Mouse (Mus musculus) kidney, postnatal 14 days (tissue): ENCODE data around the gene 2010005H15Rik.
A peak's percentile ranks its signal among the peaks of the same experiment; 100 is the strongest.
"Not testable (repeated sequence)": the region's sequence is repeated elsewhere in the genome, so short reads cannot be mapped to it uniquely, and the experiment has no call there.

ENCODE experiments used
- DNase-seq: peaks from one replicate; pipeline ENCODE4 v3.0.0; 2022; ENCODE audit warnings: mixed read lengths

Gene 2010005H15Rik

GRCm38 (mm10) chr16:36221168-36221567 is at the start of gene 2010005H15Rik:
TSS of gene 2010005H15Rik (plus strand) at chr16:36221468.
- DNase-seq: not testable (repeated sequence)

GRCm38 (mm10) chr16:36176108-36176507 is 45.2 kb upstream of the 2010005H15Rik start:
- DNase-seq: no peak

DNA sequence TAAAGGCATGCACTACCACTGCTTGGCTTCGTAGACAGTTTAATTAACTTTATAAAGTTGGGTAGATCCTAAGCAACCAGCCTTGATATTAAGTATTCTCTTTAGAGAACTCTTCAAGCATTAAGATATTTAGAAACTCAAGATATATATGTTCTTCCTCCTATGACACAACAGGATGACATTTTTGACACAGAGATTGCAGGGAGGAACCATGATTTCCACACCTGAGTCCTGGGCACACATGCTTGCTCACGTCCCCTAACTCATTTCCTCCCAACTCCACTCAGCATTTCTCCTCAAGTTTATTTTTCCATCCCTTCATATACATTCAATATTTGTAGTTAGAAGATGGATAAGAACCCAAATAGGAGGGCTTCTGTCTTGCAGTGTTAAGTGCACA is 41.4 kb upstream of the 2010005H15Rik start:
- DNase-seq: no peak

DNA sequence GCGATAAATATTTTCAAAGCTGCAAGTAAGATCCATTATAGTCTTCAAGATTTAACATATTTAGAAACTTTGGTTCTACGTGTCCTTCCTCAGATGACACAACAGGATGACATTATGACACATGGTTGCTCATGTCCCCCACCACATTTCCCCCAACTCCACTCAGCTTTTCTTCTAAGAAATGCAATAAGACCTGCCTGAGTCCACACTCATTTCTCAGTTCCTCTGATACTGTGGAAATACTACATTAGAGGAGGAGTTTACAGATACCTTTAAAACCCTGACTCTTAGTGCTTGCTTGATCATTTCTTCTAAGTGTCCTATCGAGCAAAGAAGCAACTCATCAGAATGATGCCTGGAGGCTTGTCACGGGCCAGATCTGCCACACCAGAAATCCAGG is 37.4 kb upstream of the 2010005H15Rik start, which contains the start of gene Gm5483:
Gene Gm5483 (plus strand): TSS at position 301 of the 400 bp plus-strand sequence.
- DNase-seq: not testable (repeated sequence)

- DNase-seq: no peak
These were observed 22.0 kb upstream of the 2010005H15Rik start for GRCm38 (mm10) chr16:36199226-36199625.

- DNase-seq: peak; percentile 46
These were observed 17.4 kb upstream of the 2010005H15Rik start for GRCm38 (mm10) chr16:36203846-36204245.

DNA sequence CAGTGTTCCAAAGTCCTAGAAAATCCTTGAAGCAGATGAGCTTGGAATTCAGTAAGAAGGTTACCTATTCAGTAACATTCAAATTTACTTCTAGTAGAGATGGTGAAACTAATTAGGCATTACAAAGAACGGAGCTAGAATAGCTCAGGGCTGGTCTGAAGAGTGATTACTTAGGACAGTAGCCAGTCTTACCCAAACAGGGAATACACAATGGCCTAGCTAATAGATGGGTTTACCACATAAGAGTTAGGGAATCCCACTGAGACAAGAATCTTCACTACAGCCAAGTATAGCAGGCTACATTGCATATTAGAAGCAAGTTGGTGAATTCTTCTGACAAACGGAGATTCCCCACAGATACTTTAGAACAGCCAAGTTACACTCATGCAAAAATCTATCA is 15.6 kb upstream of the 2010005H15Rik start:
- DNase-seq: not testable (repeated sequence)

DNA sequence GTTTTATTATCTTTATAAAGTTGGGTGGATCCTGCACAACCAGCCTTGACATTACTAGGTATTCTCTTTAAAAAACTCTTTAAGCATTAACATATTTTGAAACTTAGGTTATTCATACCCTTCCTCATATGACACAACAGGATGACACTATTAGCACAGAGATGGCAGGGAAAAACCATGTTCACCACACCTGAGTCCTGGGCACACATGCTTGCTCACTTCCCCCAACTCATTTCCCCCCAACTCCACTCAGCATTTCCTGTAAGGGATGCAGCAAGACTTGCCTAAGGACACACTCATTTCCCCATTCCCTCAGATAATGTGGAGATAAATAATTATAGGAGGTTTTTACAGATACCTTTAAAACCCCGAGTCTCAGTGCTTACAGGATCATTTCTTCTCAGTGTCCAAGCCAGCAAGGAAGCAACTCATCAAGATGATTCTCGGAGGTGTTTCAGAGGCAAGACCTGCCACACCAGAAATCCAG is 11.3 kb upstream of the 2010005H15Rik start, which contains the start of gene Gm5416:
Gene Gm5416 (plus strand): TSS at position 437 of the 487 bp plus-strand sequence.
- DNase-seq: no peak

- DNase-seq: not testable (repeated sequence)
These were observed 39.3 kb downstream of the 2010005H15Rik start for GRCm38 (mm10) chr16:36260585-36260984.

GRCm38 (mm10) chr16:36276796-36277195 is 55.5 kb downstream of the 2010005H15Rik start, which contains the start of gene Stfa1:
TSS of gene Stfa1 (plus strand) at chr16:36276951.
- DNase-seq: not testable (repeated sequence)

- DNase-seq: no peak
These were observed 67.9 kb downstream of the 2010005H15Rik start for GRCm38 (mm10) chr16:36289140-36289539.
